Mouse (Mus musculus): ENCODE results near the gene Ybx3. TPM values are rescaled to one million over a fixed set of nuclear protein-coding genes. Genes with fewer than 3 reads are reported as not detected.

Ybx3 gene
- total RNA-seq, 2 experiments from 2014 or later: 189 to 198 TPM

GRCm38 (mm10) chr6:131340082-131340481 is 48.2 kb downstream of the Ybx3 start:
- no peak for DNase-seq (ENCODE audit: low spot score in 2 of 2)

- no peak for DNase-seq (ENCODE audit: low spot score in 2 of 2)
Observed at GRCm38 (mm10) chr6:131339309-131339708, 49.0 kb downstream of the Ybx3 start.

GRCm38 (mm10) chr6:131338787-131339186 is 49.5 kb downstream of the Ybx3 start:
- DNase-seq (ENCODE audit: low spot score in 2 of 2): no peak

GRCm38 (mm10) chr6:131327076-131327475 is 61.2 kb downstream of the Ybx3 start:
- no peak for DNase-seq (ENCODE audit: low spot score in 2 of 2)

- no peak for DNase-seq (ENCODE audit: low spot score in 2 of 2)
Observed at GRCm38 (mm10) chr6:131321854-131322639, 66.2 kb downstream of the Ybx3 start.

GRCm38 (mm10) chr6:131316155-131317101 is 71.8 kb downstream of the Ybx3 start:
- no peak for DNase-seq (ENCODE audit: low spot score in 2 of 2)

Other genes with a start within 250 kb of the Ybx3 start
- 1 to 10 TPM; 3.5 to 5.0 TPM for gene Klra2, start 141.1 kb downstream of the Ybx3 start, total RNA-seq (2021)
- 10 to 100 TPM in 1 of 2 experiments, 1 to 10 TPM in 1; 6.9 to 10.6 TPM for gene Magohb, start 95.2 kb downstream of the Ybx3 start, total RNA-seq (2021)
- under 1 TPM; 0.23 to 0.64 TPM for gene Styk1, start 34.9 kb downstream of the Ybx3 start, total RNA-seq (2021)
- not detected for gene 5430401F13Rik, start 97.9 kb upstream of the Ybx3 start, total RNA-seq (2021)
- not detected for gene Gm6619, start 97.9 kb upstream of the Ybx3 start, total RNA-seq (2021)
- gene Tas2r130, start 242.4 kb upstream of the Ybx3 start, total RNA-seq (2021): not detected